Mouse (Mus musculus): ENCODE data around the gene Rabgap1l. TPM values are rescaled to one million over a fixed set of nuclear protein-coding genes. Genes with fewer than 3 reads are reported as not detected.
"Not testable (repeated sequence)": the region's sequence is repeated elsewhere in the genome, so short reads cannot be mapped to it uniquely, and the experiment has no call there.

The Rabgap1l gene
- polyA plus RNA-seq, 1 experiment, result 40.7 TPM

GRCm38 (mm10) chr1:160464148-160464547 lies 328.9 kb downstream of the Rabgap1l start:
- no peak for DNase-seq (ENCODE audit: low read depth)
- TF ChIP-seq POLR2A (IDR thresholded peaks at IDR 0.05; ENCODE audit: borderline replicate concordance, extremely low read depth, insufficient read depth, insufficient read length, poor library complexity, severe bottlenecking), result no peak
- no peak for TF ChIP-seq CTCF (IDR thresholded peaks at IDR 0.05; ENCODE audit: borderline replicate concordance, extremely low read depth, insufficient read depth, insufficient read length)

GRCm38 (mm10) chr1:160460346-160460745 lies 332.7 kb downstream of the Rabgap1l start:
- TF ChIP-seq CTCF (IDR thresholded peaks at IDR 0.05; ENCODE audit: borderline replicate concordance, extremely low read depth, insufficient read depth, insufficient read length), result no peak
- TF ChIP-seq POLR2A (IDR thresholded peaks at IDR 0.05; ENCODE audit: borderline replicate concordance, extremely low read depth, insufficient read depth, insufficient read length, poor library complexity, severe bottlenecking), result no peak
- DNase-seq (ENCODE audit: low read depth), result no peak

DNA sequence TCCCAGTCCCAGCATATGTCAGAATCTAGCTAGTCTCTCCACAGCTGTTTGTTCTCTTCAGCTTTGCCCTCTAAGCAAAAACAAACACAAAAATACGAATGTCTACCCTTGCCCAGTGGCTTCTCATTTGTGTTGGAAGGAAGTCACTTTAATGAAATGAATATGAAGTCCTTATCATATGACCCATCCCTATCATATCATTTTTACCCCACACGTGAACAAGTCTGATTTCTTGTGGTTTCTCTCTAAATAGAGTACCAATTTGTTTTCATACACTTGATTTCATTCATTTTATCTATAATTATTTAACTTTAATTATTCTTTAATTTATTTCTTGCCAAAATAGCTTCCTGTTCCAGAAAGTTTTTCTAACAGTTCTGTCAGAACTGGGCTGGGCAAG lies 341.3 kb downstream of the Rabgap1l start:
- no peak for DNase-seq (ENCODE audit: low read depth)
- TF ChIP-seq POLR2A (IDR thresholded peaks at IDR 0.05; ENCODE audit: borderline replicate concordance, extremely low read depth, insufficient read depth, insufficient read length, poor library complexity, severe bottlenecking) (no peak), CTCF (IDR thresholded peaks at IDR 0.05; ENCODE audit: borderline replicate concordance, extremely low read depth, insufficient read depth, insufficient read length) (no peak)

DNA sequence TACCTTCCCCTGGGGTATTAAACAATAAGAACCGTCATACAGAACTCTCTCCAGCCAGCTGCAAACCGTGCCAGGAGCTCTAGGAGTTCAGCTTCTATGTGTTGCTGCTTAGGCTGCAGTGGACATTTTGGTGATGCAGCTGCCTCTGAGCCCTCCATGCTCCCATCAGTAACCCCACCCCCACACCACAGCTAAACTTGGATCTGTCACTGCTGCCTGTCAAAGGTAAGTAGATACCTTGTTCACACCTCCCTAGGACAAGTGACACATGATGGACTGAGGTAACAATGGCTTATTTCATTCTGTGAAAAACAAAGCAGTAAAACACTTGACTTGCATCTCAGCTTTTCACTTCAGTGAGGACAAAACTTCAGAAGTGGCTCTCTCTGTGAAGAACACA lies 344.3 kb downstream of the Rabgap1l start:
- TF ChIP-seq POLR2A (IDR thresholded peaks at IDR 0.05; ENCODE audit: borderline replicate concordance, extremely low read depth, insufficient read depth, insufficient read length, poor library complexity, severe bottlenecking), result no peak
- no peak for TF ChIP-seq CTCF (IDR thresholded peaks at IDR 0.05; ENCODE audit: borderline replicate concordance, extremely low read depth, insufficient read depth, insufficient read length)

DNA sequence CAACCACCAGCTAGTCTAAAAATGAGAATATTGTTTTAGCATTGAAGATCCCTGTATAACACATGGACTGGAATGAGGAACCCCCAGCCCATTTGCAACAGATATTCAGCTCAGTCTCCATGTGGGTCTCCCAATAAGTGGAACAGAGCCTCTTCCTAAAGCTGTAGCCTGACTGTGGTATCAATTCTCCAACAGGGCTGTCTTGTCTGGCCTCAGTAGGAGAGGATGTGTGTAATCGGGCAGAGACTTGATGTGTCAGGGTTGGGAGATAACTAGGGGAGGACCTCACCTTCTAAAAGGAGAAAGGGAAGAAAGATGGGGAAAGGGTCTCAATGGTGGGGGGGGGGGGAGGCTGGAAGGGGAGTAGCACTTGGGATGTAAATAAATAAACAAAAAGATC lies 346.2 kb downstream of the Rabgap1l start:
- DNase-seq (ENCODE audit: low read depth), result no peak
- no peak for TF ChIP-seq POLR2A (IDR thresholded peaks at IDR 0.05; ENCODE audit: borderline replicate concordance, extremely low read depth, insufficient read depth, insufficient read length, poor library complexity, severe bottlenecking)
- TF ChIP-seq CTCF (IDR thresholded peaks at IDR 0.05; ENCODE audit: borderline replicate concordance, extremely low read depth, insufficient read depth, insufficient read length), result no peak

More for the DNA sequence above, 344.3 kb downstream of the Rabgap1l start:
- DNase-seq (ENCODE audit: low read depth), result no peak

DNA sequence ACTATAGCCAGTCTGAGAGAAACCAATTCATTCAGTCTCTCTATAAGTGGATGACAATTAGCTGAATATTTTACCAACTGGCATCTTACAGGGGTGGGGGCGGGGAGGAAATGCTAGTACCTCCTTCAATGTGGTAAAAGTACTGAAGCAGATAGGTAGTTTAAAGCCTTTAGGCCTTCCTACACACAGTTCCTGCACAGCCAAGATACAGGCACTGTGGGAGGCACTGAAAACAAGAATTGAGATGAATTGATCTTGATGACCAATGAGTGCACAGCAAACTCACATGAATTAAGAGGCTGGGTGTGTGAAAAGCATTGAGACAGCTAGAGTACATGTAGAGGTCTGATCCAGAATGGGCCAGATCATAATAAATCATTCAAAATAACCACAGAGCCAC lies 349.5 kb downstream of the Rabgap1l start:
- TF ChIP-seq POLR2A (IDR thresholded peaks at IDR 0.05; ENCODE audit: borderline replicate concordance, extremely low read depth, insufficient read depth, insufficient read length, poor library complexity, severe bottlenecking), result no peak
- TF ChIP-seq CTCF (IDR thresholded peaks at IDR 0.05; ENCODE audit: borderline replicate concordance, extremely low read depth, insufficient read depth, insufficient read length), result no peak

GRCm38 (mm10) chr1:160441679-160442078 lies 351.3 kb downstream of the Rabgap1l start:
- DNase-seq (ENCODE audit: low read depth), result peak; percentile 37
- no peak for TF ChIP-seq POLR2A (IDR thresholded peaks at IDR 0.05; ENCODE audit: borderline replicate concordance, extremely low read depth, insufficient read depth, insufficient read length, poor library complexity, severe bottlenecking)
- no peak for TF ChIP-seq CTCF (IDR thresholded peaks at IDR 0.05; ENCODE audit: borderline replicate concordance, extremely low read depth, insufficient read depth, insufficient read length)

More for the DNA sequence above, 349.5 kb downstream of the Rabgap1l start:
- no peak for DNase-seq (ENCODE audit: low read depth)

DNA sequence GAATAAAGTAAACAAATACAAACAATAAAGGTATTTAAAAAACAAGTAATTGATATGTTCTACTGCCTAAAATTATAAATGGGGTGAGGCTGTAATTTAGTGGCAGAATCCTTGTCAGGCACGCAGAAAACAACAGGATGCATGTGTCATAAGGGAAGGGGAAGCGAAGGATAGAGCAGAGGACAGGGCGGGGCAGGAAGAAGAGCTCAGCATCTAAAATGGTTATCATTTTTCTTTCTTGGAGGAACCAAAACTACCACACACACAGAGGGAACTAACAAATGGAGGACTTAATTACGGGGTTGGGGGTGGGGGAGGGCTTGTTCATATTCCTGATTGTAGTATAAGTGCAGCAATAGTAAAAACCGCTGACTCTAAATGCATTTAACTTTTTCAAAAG lies 351.9 kb downstream of the Rabgap1l start:
- DNase-seq (ENCODE audit: low read depth), result no peak
- TF ChIP-seq POLR2A (IDR thresholded peaks at IDR 0.05; ENCODE audit: borderline replicate concordance, extremely low read depth, insufficient read depth, insufficient read length, poor library complexity, severe bottlenecking) (no peak), CTCF (IDR thresholded peaks at IDR 0.05; ENCODE audit: borderline replicate concordance, extremely low read depth, insufficient read depth, insufficient read length) (no peak)

DNA sequence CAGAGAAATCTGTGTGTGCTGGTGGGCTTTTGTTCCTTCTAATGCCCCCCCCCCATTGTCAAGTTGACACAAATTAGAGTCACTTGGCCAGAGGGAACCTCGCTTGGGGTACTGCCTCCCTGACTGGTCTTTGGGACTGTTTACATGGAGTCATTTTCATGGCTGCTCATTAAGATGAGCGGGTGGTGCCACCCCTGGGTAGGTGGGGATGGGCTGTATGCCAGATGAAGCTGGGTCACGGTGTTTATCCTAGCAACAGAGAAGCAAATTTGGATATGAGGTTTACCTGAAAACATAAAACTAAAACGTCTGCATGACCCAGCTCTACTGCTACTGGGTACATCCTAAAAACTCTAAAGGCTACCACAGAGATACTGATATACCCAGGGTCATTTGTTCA lies 354.2 kb downstream of the Rabgap1l start:
- DNase-seq (ENCODE audit: low read depth), result peak; percentile 13
- no peak for TF ChIP-seq CTCF (IDR thresholded peaks at IDR 0.05; ENCODE audit: borderline replicate concordance, extremely low read depth, insufficient read depth, insufficient read length)
- TF ChIP-seq POLR2A (IDR thresholded peaks at IDR 0.05; ENCODE audit: borderline replicate concordance, extremely low read depth, insufficient read depth, insufficient read length, poor library complexity, severe bottlenecking), result no peak

DNA sequence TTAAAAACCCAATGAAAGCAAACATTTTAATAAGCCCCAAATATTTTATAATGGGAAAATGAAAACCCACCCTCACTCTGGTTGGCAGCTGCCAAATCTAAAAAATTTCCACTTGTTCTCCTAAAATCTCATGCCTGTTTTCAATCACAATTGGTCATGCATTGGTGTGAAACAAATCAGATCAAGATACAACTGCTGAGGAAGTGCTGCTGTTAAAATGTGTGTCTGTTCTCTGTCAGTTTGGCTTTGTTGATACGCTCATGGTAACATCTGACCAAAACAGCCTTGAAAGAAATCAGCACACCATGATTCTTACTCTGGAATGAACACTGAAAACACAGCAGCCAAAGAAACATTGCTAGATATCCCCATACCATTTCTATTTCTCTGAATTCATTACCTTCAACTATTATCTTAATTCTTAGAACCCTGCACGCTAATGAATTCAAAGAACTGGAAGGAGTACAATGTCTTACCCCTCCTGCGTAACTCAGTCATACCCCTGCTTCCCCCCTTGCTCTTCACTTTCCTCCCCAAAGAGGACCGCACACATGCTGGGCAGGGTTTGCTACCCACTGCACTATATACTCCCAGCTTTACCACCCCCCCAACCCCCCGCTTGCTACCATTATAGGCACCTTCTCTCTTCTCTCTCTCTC lies 375.7 kb downstream of the Rabgap1l start:
- no peak for DNase-seq (ENCODE audit: low read depth)

GRCm38 (mm10) chr1:160410822-160411221 lies 382.2 kb downstream of the Rabgap1l start:
- peak; percentile 61; the same call in 1 of the 2 replicates for TF ChIP-seq CTCF (IDR thresholded peaks at IDR 0.05; ENCODE audit: borderline replicate concordance, extremely low read depth, insufficient read depth, insufficient read length)
- TF ChIP-seq POLR2A (IDR thresholded peaks at IDR 0.05; ENCODE audit: borderline replicate concordance, extremely low read depth, insufficient read depth, insufficient read length, poor library complexity, severe bottlenecking), result no peak

More for the DNA sequence above, 375.7 kb downstream of the Rabgap1l start:
- TF ChIP-seq CTCF (IDR thresholded peaks at IDR 0.05; ENCODE audit: borderline replicate concordance, extremely low read depth, insufficient read depth, insufficient read length), result no peak
- TF ChIP-seq POLR2A (IDR thresholded peaks at IDR 0.05; ENCODE audit: borderline replicate concordance, extremely low read depth, insufficient read depth, insufficient read length, poor library complexity, severe bottlenecking), result no peak

GRCm38 (mm10) chr1:160409689-160410088 lies 383.3 kb downstream of the Rabgap1l start:
- DNase-seq (ENCODE audit: low read depth), result not testable (repeated sequence)

More at GRCm38 (mm10) chr1:160410822-160411221, 382.2 kb downstream of the Rabgap1l start:
- DNase-seq (ENCODE audit: low read depth), result peak; percentile 74

Data from brain, embryonic 14.5 days (tissue).